11 mouse cellular contexts compared by ENCODE assay signal in the genomic region with DNA sequence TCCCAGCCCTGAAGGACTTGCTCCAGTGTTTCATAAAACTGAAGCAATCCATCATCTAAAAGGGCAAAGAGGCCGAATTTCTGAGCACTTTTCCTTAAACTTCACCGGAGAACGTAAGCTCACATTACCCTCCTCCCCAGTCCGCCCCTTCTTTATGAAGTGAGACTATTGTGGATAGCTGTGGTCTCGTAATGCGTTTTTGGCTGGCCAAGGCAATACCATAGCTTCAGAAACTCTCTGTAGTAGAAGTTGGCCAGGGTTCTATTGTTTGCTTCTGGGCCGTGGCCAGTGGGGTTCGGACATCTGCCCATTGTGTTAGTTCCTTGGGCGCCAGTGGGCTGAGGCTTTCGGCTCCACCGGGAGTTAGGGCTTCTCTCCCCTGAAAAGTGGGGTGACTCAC.
A peak's percentile ranks its signal among the peaks of the same experiment; 100 is the strongest.
DNase-seq lines count a peak whose midpoint lies in the region; ATAC-seq lines count a peak whose summit lies in the region.
"Had no signal": no experiment of that assay in that cellular context is flagged by ENCODE, and none has a peak within 500 bp of the region (broad histone marks: within the 10 kb centered on the region; RNA-seq: fewer than 3 reads in every experiment).

No protein-coding gene starts in this region.

- no peak overlapping the region for H3K4me3 ChIP-seq in hindbrain, embryonic 10.5 days
- no peak overlapping the region for H3K4me3 ChIP-seq in hindbrain, embryonic 13.5 days
- no peak overlapping the region for H3K4me3 ChIP-seq in neural tube, embryonic 13.5 days
- no peak overlapping the region for H3K4me3 ChIP-seq in hindbrain, embryonic 16.5 days (ENCODE audit: low read length)
- H3K4me3 ChIP-seq: midbrain, embryonic 10.5 days had no signal

- H3K36me3 ChIP-seq in hindbrain, embryonic 10.5 days: no peaks in the 10 kb centered on the region
- H3K36me3 ChIP-seq in hindbrain, embryonic 13.5 days: no peaks in the 10 kb centered on the region
- no peaks in the 10 kb centered on the region for H3K36me3 ChIP-seq in neural tube, embryonic 13.5 days
- H3K36me3 ChIP-seq in hindbrain, embryonic 16.5 days (ENCODE audit: control insufficient read depth, insufficient read depth, low read length): no peaks in the 10 kb centered on the region
- H3K36me3 ChIP-seq: midbrain, embryonic 10.5 days had no signal

- no peaks in the 10 kb centered on the region for H3K27me3 ChIP-seq in hindbrain, embryonic 10.5 days (ENCODE audit: insufficient read depth, poor library complexity, severe bottlenecking)
- no peaks in the 10 kb centered on the region for H3K27me3 ChIP-seq in hindbrain, embryonic 13.5 days
- no peaks in the 10 kb centered on the region for H3K27me3 ChIP-seq in neural tube, embryonic 13.5 days
- no peaks in the 10 kb centered on the region for H3K27me3 ChIP-seq in hindbrain, embryonic 16.5 days (replicated peaks; ENCODE audit: control insufficient read depth, insufficient read depth, low read length)

- 72% methylated on average over 11 of the region's 11 CpGs for WGBS in hindbrain, embryonic 10.5 days
- 68% methylated on average over 11 of the region's 11 CpGs for WGBS in hindbrain, embryonic 13.5 days
- WGBS in neural tube, embryonic 13.5 days: 69% methylated on average over 11 of the region's 11 CpGs
- WGBS in hindbrain, embryonic 16.5 days: 54% methylated on average over 11 of the region's 11 CpGs

- no peaks in the 10 kb centered on the region for H3K9me3 ChIP-seq in hindbrain, embryonic 10.5 days
- no peaks in the 10 kb centered on the region for H3K9me3 ChIP-seq in hindbrain, embryonic 13.5 days
- no peaks in the 10 kb centered on the region for H3K9me3 ChIP-seq in neural tube, embryonic 13.5 days
- H3K9me3 ChIP-seq in hindbrain, embryonic 16.5 days (ENCODE audit: control insufficient read depth, low read length): no peaks in the 10 kb centered on the region
- H3K9me3 ChIP-seq: midbrain, embryonic 10.5 days had no signal

- H3K27ac ChIP-seq in hindbrain, embryonic 10.5 days: peak overlapping the region; percentile 53
- H3K27ac ChIP-seq in hindbrain, embryonic 13.5 days: no peak overlapping the region
- H3K27ac ChIP-seq in neural tube, embryonic 13.5 days (replicated peaks): no peak overlapping the region
- H3K27ac ChIP-seq in hindbrain, embryonic 16.5 days (ENCODE audit: low read depth, low read length): no peak overlapping the region
- H3K27ac ChIP-seq: midbrain, embryonic 10.5 days had no signal

- DNase-seq in hindbrain, embryonic 10.5 days (ENCODE audit: low spot score): no peak
- no peak for DNase-seq in neural tube, embryonic 10.5 days (ENCODE audit: extremely low spot score, low spot score)
- no peak for DNase-seq in left cerebral cortex, adult 8-10 months (ENCODE audit: low spot score in 2 of 2)
- no peak for DNase-seq in thymus, postnatal 25 days
- DNase-seq: right cerebral cortex, postnatal 14 days had no signal

- peaks cover 13% of the 10 kb centered on the region for H3K4me1 ChIP-seq in hindbrain, embryonic 10.5 days (replicated peaks)
- H3K4me1 ChIP-seq in hindbrain, embryonic 13.5 days (replicated peaks): no peaks in the 10 kb centered on the region
- H3K4me1 ChIP-seq in neural tube, embryonic 13.5 days (replicated peaks): no peaks in the 10 kb centered on the region
- H3K4me1 ChIP-seq in hindbrain, embryonic 16.5 days (ENCODE audit: control insufficient read depth, insufficient read depth, low read depth, low read length): no peaks in the 10 kb centered on the region

- no peak overlapping the region for H3K4me2 ChIP-seq in hindbrain, embryonic 13.5 days
- peak overlapping the region; percentile 11; the same call in 1 of the 2 replicates for H3K4me2 ChIP-seq in neural tube, embryonic 13.5 days
- peak overlapping the region; percentile 37 for H3K4me2 ChIP-seq in hindbrain, embryonic 16.5 days (ENCODE audit: low read length)
- H3K4me2 ChIP-seq: liver, embryonic 11.5 days had no signal

- no peak overlapping the region for H3K9ac ChIP-seq in hindbrain, embryonic 13.5 days
- H3K9ac ChIP-seq in neural tube, embryonic 13.5 days: no peak overlapping the region
- H3K9ac ChIP-seq in hindbrain, embryonic 16.5 days (ENCODE audit: low read depth, low read length): no peak overlapping the region

- no peak for ATAC-seq in hindbrain, embryonic 13.5 days (ENCODE audit: low FRiP score)
- no peak for ATAC-seq in neural tube, embryonic 13.5 days (ENCODE audit: low read depth)
- no peak for ATAC-seq in hindbrain, embryonic 16.5 days
- ATAC-seq: inflammation-experienced regulatory T-cells, adult 6 months had no signal
